Mouse (Mus musculus): ENCODE measurements around the gene 2610002M06Rik.

2610002M06Rik gene

DNA sequence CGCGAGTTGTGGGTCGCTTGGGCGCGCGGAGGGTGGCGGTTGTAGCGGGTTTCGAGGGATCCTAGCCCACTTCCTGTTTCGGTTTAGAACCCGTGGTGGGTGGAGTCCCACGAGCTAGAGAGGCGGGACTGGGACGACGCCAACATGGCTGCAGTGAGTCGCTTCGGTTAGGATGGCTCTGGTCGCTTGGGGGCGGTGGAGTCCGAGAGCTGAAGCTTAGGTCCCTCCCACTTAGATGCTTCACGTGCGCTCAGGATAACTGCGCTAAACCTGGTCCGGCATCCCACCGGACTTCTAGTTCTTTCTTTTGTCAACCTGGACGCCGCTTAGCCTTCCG is at the start of gene 2610002M06Rik:
Gene 2610002M06Rik, minus strand, starts transcription at position 117 of the 337 bp plus-strand sequence.
- DNase-seq = peak; percentile 85

DNA sequence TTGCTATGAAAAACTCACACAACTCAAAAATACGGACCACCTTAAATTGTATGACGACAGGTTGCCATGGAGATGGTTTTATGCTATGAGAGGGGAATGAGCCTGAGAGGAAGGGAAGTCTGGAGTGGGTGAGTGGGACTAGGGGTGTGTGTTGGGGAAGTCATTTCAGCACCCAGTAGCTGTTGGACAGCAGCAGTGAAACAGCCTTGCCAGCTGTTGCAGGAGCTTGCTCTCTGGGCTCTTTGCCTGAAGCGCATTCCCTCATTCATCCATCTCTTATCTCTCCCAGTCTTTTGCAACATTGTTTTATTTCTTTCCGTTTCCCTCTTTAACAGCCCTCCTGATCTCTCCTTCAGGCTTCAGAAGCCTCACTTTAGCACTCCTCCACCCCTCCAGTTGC is 42.0 kb upstream of the 2610002M06Rik start:
- DNase-seq = no peak

DNA sequence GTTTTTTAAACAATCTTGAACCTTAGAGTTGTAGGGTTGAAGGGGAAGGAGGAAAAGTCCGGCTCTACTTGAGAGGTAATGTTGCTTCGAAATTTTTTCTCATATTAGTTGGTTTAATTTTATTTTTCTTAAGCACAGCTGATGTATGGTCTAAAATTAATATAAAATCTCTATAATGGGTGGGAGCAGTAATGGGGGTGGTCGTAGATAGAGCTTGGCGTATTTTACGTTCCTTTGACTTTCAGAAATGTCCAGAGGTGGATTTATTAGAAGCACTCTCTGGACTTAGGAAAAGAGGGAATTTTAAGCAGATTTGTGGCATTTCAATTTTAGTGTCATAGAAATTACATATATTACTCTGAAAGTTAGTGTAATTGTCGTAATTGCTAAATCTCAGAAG is 592 bp upstream of the 2610002M06Rik start:
- no peak for DNase-seq

DNA sequence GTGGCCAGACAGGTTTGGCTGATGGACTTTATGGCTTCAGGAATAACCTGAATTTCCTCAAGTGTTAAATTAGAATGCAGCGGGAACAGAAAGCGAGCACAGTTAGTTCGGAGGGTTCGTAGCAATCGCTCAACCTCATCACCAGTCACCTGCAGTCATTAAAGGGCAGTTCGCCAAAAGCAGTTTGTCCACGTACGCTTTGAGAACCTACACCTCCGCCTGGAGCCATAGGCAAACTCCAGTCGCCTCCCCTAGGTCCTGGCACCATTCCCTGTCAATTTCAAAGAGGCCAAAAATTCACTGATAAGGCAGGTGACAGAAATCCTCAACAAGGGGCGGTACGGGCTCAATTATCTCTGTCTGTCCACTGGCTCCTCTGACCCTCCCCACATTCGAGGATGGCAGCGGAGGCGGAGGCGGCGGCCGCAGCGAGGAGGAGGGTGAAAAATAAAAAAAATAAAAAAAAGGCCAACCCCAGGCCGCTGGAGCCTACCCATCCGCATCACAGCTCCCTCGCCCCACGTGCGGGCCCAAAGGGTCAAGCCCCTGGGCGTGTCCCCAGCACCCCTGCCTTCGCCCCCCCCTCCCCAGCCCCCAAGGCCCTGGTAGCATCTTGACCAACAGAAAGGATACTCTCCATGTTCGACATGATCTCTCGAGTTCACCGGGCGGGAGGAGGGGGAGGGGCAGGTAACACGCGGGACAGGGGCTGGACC is 474 bp downstream of the 2610002M06Rik start:
- peak; percentile 35 for DNase-seq

DNA sequence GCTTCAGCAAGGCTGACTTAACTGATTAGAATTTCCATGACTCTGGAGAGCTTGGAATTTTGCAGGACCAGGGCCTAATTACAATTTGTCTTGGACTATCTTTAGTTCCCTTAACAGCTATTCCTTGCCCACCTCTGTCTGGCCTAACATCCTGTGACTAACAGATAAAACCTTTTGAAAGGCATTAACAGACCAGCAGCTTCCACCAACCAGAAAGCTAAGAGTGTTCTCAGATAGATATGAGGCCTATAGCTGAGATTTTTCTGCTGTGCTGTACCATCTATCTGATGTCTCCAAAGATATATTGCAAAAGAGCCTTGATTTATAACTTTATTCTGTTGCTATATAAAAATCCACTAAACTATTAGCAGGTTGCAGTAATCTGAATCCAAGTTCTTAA is 4.0 kb downstream of the 2610002M06Rik start:
- DNase-seq = no peak

DNA sequence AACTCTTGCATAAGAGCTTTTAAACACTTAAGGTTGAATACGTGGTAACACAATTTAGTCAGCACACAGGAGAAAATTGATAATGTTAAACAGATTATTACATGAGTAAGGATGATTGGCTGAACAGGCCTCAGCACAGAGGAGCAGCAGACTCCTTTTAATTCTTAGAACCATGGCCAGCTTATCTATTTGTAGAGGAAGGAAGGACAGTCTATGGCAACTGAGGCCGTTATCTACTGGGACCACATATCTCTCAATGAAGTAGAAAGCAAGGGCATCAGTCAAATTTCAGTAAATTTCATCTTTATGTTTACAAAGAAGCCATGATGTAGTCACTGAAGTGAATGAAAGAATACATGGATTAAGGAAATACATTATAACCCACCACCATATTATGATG is 19.2 kb downstream of the 2610002M06Rik start:
- no peak for DNase-seq

DNA sequence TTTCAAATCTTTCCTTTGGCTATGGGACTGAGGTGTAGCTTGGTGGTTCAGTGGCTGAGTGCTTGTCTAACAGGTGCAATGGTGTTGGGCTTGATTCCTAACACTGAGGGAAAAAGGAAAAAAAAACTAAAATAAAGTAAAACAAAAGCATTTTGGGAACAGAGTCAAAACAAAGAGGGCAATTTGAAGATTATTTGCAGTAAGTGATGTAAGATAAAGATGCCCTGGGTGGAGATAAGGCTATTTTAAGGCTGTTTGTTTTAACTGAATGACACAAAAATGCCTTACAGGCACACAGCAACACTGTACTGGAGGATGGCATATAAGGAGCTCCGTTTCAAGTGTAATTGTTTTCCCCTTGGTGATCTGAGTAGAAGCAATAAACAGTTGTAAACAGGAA is 20.3 kb downstream of the 2610002M06Rik start:
- DNase-seq = no peak

DNA sequence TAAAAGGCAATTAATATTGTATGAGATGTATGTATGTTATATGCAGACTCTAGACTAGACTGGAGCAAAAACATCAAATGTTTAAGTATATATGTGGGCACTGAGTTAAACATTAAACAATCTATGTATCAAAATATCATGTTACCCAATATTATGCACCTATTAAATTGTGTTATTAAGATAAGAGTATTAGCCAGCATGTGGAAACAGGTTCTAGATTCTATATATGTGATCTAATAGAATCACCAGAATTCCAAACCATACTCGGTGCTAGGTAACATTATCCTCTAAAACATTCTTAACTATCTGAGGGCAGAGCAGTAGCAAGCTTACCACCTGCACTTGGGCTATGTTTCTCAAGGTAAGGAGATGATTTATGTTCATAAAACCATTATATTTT is 23.8 kb downstream of the 2610002M06Rik start, which contains the start of gene Tent5d:
Gene Tent5d, plus strand, starts transcription at position 301 of the 400 bp plus-strand sequence.
- DNase-seq = no peak

DNA sequence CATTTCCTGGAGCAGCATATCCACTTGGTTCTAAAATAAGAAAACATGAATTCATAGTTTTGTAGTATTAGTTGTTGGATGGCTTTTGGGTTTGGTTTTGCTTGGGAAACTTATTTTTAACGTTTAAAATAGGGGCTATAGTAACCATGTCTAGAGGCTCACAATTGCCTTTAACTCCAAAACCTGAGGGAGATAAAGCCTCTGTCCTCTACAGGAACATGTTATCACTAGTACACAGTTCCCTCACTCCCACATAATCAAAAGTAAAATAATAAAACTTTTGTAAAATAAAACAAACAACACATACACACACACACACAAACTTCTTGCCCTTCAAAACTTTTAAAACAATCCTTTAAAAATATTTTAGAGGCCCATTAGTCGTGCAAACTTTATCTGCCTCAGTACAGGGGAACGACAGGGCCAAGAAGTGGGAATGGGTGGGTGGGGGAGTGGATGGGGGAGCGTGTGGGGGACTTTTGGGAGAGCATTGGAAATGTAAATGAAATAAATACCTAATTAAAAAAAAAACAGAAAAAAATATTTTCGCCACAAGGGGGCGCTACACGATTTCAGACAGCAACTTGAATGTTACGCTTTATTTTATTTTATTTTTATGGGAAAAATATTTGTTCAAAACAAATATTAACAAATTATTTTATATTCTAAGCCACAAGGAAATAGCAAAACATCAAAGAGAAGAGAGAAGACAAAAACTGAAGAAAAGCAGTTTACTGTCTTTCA is 25.2 kb downstream of the 2610002M06Rik start:
- DNase-seq = peak; percentile 4

DNA sequence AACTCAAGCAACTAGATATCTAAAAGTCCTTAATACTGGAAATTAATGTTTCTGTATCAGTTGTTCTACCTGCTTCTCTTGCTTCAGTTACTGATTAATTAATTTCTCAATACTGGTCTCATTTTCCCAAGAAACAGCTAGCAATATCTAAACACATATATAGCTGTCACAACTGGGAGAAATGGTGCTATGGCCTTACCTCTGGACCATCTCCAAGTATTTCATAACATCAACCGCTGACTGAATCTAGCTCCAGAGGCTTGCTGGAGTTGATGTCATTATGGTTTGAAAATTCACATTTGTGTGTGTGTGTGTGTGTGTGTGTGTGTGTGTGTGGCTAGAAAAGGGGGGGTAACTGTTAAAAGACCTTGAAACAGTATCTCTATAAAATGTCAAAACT is 26.0 kb downstream of the 2610002M06Rik start:
- DNase-seq = no peak

DNA sequence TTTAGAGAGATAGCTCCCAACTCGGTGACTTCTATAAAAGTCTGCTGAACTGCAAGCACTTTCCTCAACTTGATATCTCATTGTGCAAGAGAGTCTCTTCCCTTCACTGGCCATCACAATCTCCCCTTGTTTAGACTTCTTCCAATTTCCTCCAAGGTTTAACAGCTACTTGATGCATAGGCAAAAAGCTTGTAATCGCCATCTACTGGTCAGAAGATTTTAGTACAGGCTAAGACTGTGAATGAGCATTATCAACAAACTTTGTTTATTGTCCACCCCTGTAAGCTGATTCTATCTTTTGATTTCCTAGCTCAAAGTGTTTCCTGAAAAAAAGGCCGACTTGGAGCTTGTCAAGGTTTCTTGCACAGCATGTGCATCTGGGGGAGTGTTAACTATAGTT is 48.2 kb downstream of the 2610002M06Rik start:
- no peak for DNase-seq

Data from thymus, postnatal 4 days (tissue).